Mouse (Mus musculus) cortical plate, adult 2 months (tissue): ENCODE measurements around the gene Gm17545.

Experiments
- CTCF ChIP-seq: fragments of 200-500 bp; IDR thresholded peaks from 2 replicates; pipeline ENCODE4 v1.5.1; 2011; ENCODE audit warnings: mild to moderate bottlenecking, control low read depth, low read length; ENCODE audit not compliant: insufficient read depth; ENCODE audit errors: extremely low read depth
- POLR2A ChIP-seq: fragments of 200-500 bp; IDR thresholded peaks from 2 replicates; pipeline ENCODE4 v1.6.1; 2011; ENCODE audit warnings: mild to moderate bottlenecking, low read length, control low read depth; ENCODE audit not compliant: insufficient read depth; ENCODE audit errors: extremely low read depth

DNA sequence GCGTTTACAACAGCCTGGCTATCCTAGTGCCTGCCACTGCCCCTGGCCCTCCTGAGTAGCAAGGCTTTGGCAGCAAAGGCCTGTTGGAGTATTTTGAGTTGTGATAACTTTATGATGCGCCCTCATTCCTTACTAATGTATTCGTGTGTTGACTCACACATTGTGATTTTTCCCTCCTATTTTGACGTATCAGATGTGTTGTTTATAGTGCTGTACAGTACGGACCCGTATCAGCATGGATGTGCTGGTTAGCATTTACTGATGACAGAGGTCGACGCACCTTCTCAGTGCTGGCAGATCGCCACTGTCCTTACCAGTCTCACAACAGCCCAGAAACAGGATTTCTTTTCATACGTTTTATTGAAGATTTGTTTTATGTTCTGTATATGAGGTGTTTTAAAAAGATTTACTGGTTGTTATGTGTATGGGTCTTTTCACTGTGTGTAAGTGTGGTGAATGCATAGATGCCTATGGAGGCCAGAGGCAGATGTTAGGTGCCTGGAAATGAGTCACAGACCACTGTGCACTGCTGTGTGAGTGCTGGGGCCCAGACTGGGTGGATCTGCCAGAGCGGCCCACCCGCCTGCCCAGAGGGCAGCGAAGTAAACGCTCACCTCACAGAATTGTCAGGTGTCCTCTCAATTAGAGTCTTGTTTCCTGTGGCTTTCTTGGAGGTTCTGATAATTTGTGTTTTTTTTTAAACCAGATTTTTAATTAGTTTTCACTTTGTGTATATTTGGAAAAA, 25.3 kb upstream of the Gm17545 start:
- TF ChIP-seq CTCF (no peak), POLR2A (no peak)
